Mouse (Mus musculus) limb, embryonic 15.5 days (tissue): ENCODE measurements around the gene Adprhl1. TPM values are rescaled to one million over a fixed set of nuclear protein-coding genes. Genes with fewer than 3 reads are reported as not detected.

Experiments used
- ATAC-seq: fragments of 200-750 bp; cut with Nextera tagmentation; 2 replicates; pipeline ENCODE4 v1.8.0; 2017; ENCODE audit warnings: low read depth, moderate TSS enrichment; ENCODE audit not compliant: insufficient number of reproducible peaks, low FRiP score, low TSS enrichment
- H3K27ac ChIP-seq: fragments of 300-500 bp; sonication (generic); 2 replicates; pipeline ENCODE4 v1.5.1; 2015; ENCODE audit warnings: moderate library complexity, mild to moderate bottlenecking, inconsistent platforms
- H3K27me3 ChIP-seq: fragments of 300-500 bp; sonication (generic); 2 replicates; pipeline ENCODE4 v1.6.1; 2015; ENCODE audit warnings: inconsistent platforms
- H3K36me3 ChIP-seq: fragments of 300-500 bp; sonication (generic); 2 replicates; pipeline ENCODE4 v1.6.1; 2015; ENCODE audit warnings: inconsistent platforms
- H3K4me1 ChIP-seq: fragments of 300-500 bp; sonication (generic); 2 replicates; pipeline ENCODE4 v1.6.1; 2015; ENCODE audit warnings: inconsistent platforms
- H3K4me2 ChIP-seq: fragments of 300-500 bp; sonication (generic); 2 replicates; pipeline ENCODE4 v1.6.1; 2015; ENCODE audit warnings: mild to moderate bottlenecking, inconsistent platforms
- H3K4me3 ChIP-seq: fragments of 300-500 bp; sonication (generic); 2 replicates; pipeline ENCODE4 v1.5.1; 2015; ENCODE audit warnings: mild to moderate bottlenecking, inconsistent platforms
- H3K9ac ChIP-seq: fragments of 300-500 bp; sonication (generic); 2 replicates; pipeline ENCODE4 v1.6.1; 2015; ENCODE audit warnings: inconsistent platforms
- H3K9me3 ChIP-seq: fragments of 300-500 bp; sonication (generic); 2 replicates; pipeline ENCODE4 v1.6.1; 2016; ENCODE audit warnings: inconsistent platforms
- WGBS: fragments of 180-500 bp; shearing (Covaris S2); methylation state at CpG from one replicate; pipeline ENCODE4 v1.1.7; 2015; 5-methylcytosine and 5-hydroxymethylcytosine counted together
- polyA plus RNA-seq: library from polyadenylated mRNA; unstranded; fragments of >200 nt; fragmentation: Nextera tagmentation; extraction: Ambion mirVana; gene quantifications from 2 replicates; pipeline ENCODE4 v1.2.1, GENCODE M21; 2015

Adprhl1 gene
- 5.0 and 17.3 TPM in 2 replicates for polyA plus RNA-seq

DNA sequence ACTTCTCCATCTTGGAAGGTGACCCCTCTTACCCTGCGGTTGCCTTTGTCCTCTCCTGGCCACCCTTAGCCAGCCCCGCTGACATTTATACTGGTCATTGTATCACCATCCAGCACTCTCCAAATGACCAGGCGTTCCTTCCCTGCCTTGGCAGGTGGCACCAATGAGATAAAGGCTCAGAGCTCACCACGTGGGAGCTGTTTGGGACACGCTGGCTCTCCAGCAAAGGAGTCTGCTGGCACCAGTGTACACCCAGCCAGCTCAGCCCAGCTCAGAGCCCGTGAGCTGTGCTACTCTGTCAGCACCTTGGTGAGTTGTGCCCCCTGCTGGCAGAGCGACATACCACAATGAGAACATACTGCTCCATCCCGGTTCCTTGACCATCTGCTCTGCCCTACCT is at the start of gene Adprhl1:
TSS of gene Adprhl1 (minus strand) at position 144 of the 400 bp plus-strand sequence.
- peak; percentile 69; the same call in 1 of the 2 replicates for ATAC-seq
- H3K27me3 ChIP-seq, result no peaks in the 10 kb centered on the region
- H3K4me3 ChIP-seq, result no peak within 1 kb of the TSS
- peaks cover 40% of the 10 kb centered on the region for H3K36me3 ChIP-seq
- H3K9me3 ChIP-seq, result no peaks in the 10 kb centered on the region
- H3K4me1 ChIP-seq, result 0 out of 2 replicates have a peak, but pooled peaks cover 4% of the 10 kb centered on the region
- H3K9ac ChIP-seq, result no peak within 1 kb of the TSS
- no peak within 1 kb of the TSS for H3K4me2 ChIP-seq
- no peak within 1 kb of the TSS for H3K27ac ChIP-seq
- WGBS, result 36% methylated on average over 8 of the region's 8 CpGs

GRCm38 (mm10) chr8:13301036-13301435 is 47.1 kb upstream of the Adprhl1 start:
- no peak overlapping the region for H3K4me2 ChIP-seq
- H3K4me3 ChIP-seq, result no peak overlapping the region
- no peaks in the 10 kb centered on the region for H3K9me3 ChIP-seq
- no peak overlapping the region for H3K9ac ChIP-seq
- ATAC-seq, result no peak
- no peak overlapping the region for H3K27ac ChIP-seq
- peaks cover 86% of the 10 kb centered on the region for H3K36me3 ChIP-seq
- no peaks in the 10 kb centered on the region for H3K4me1 ChIP-seq
- 75% methylated on average over 7 of the region's 7 CpGs for WGBS
- no peaks in the 10 kb centered on the region for H3K27me3 ChIP-seq

DNA sequence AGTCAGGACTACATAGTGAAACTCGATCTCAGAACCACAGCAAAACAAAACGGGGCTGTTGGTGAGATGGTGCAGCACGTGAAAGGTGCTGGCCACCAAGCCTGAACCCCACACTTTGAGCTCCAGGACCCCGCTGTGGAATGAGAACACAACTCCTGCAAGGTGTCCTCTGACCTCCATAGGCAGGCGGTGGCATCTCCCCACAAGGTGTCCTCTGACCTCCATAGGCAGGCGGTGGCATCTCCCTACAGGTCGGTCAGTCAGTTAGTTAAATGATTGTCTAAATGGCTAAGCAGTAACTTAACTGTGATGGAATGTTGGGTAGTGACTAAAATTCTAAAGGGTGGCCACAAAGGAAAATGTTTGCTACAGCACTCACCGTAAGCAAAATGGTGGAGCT is 45.6 kb upstream of the Adprhl1 start:
- Histone ChIP-seq H3K27ac (no peak overlapping the region), H3K4me1 (no peaks in the 10 kb centered on the region), H3K9me3 (no peaks in the 10 kb centered on the region), H3K9ac (no peak overlapping the region), H3K27me3 (no peaks in the 10 kb centered on the region), H3K36me3 (peaks cover 86% of the 10 kb centered on the region), H3K4me2 (no peak overlapping the region), H3K4me3 (no peak overlapping the region)
- 95% methylated on average over 8 of the region's 8 CpGs for WGBS
- ATAC-seq, result no peak

DNA sequence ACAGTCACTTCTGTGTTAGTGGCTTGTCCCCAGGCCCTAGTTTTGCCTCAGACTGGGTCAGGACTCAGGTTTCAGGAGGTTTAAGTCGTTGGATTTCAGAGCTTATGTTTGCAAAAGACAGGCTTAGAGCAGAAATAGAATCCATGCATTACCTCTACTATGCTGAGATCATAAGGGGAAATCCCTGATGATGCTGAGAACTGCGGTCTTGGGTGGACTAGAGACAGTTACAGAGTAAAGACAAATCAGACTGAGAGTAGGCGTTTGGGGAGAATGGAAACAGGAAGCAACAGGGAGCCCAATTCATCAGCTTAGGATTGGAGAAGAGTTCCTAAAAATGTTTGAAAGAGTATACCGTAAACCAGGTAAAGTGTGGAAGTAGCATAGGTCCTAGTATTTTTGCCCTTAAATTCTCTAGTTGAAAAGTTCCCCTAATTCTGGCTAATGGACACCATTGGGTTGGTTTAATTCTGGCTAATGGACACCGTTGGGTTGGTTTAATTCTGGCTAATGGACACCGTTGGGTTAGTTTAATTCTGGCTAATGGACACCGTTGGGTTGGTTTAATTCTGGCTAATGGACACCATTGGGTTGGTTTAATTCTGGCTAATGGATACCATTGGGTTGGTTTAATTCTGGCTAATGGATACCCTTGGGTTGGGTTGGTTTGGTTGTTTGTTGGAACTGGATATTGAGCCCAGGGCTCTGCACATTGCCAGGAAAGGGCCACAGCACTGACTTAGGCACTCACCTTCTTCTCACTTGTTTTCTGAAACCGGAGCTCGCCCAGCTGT is 39.9 kb upstream of the Adprhl1 start:
- no peak overlapping the region for H3K27ac ChIP-seq
- peaks cover 55% of the 10 kb centered on the region for H3K36me3 ChIP-seq
- H3K4me3 ChIP-seq, result no peak overlapping the region
- H3K4me1 ChIP-seq, result peaks cover 5% of the 10 kb centered on the region
- H3K27me3 ChIP-seq, result no peaks in the 10 kb centered on the region
- H3K9me3 ChIP-seq, result no peaks in the 10 kb centered on the region
- no peak overlapping the region for H3K9ac ChIP-seq
- H3K4me2 ChIP-seq, result no peak overlapping the region
- ATAC-seq, result no peak
- 92% methylated on average over 9 of the region's 9 CpGs for WGBS

DNA sequence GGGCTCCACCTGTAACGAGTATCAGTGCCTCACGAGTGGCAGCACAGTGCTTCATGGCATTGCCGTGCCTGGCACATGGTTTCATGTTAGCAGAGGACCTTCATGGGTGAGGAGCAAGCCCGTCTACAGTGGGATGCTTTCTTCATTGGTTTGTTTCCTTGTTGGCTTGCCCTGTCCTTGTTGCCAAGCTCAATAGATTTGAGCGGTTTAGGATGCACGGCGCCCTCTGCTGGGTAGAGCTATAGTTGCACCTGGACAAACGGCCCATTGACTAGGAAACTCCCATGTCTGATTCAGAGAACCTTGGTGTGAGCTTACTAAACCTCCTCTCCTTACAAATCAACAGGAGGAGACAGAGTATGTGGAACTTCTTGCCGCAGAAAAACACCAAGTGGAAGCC is 38.4 kb upstream of the Adprhl1 start:
- 29% methylated on average over 9 of the region's 9 CpGs for WGBS
- no peaks in the 10 kb centered on the region for H3K27me3 ChIP-seq
- H3K27ac ChIP-seq, result no peak overlapping the region
- H3K4me1 ChIP-seq, result peaks cover 9% of the 10 kb centered on the region
- H3K9me3 ChIP-seq, result no peaks in the 10 kb centered on the region
- H3K4me3 ChIP-seq, result no peak overlapping the region
- H3K4me2 ChIP-seq, result no peak overlapping the region
- peaks cover 48% of the 10 kb centered on the region for H3K36me3 ChIP-seq
- ATAC-seq, result no peak
- H3K9ac ChIP-seq, result no peak overlapping the region

DNA sequence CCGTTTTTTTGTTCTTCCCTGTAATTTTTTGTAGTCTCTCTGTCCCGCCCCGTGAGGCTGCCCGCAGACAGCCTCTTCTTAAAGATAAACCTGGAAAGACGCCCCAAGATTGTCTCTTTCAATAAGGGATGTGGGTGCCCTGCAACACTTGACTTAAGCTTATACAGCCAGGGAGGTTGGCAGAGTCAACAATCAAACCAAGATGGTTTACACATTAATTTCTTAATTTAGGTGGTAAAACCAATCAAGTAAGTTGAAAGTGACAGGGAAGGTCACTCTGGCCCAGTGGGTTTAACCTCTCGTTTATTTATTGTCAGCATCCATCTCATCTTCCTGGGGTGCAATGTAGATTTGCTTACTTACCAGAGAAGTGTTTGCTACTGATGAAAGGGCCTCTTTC is 34.7 kb upstream of the Adprhl1 start:
- no peak for ATAC-seq
- H3K27ac ChIP-seq, result no peak overlapping the region; the same call in 1 of the 2 replicates

DNA sequence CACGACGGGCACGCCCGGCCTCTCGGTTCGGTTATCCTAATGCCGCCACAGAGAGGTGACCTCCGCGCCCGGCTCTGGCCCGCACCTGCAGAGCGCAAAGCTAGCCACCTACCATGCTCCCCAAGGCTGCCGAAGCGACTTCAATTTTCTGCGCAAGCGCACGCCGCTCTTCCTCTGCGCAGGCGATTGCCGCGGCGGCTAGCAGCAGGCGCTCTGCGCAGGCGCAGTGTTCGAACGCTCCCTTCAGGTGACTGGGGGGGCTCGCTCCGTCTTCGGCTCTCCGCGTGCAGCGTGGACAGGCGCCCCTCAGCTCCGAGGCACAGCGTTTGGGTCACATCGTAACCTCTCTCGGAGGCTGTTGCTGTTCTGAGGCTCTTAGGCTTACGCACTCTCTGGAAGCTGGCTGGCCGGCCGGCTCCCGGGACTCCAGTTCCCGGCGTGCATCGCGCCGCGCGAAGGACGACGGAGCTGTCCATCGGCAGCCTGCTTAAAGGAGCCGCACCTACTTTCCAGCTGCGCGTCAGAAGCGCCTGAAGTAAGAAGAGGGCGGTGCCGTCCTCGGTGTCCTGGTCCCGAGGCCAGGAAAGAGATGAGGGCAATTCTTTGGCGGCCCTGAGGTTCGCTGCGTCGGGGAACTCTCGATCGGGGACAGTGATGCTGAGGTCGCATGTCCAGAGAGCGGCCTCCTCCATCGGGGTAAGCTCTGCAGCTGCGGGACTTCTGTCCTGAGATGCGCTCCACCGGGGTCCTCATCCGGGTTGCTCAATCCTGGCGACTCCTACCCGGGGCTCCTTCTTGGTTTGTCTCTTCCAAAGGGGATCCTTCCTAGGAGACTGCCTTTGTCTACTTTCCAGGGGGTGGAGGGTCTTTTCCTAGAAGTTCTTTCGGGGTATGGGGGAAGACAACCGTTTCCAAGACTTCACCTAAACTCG is 34.0 kb upstream of the Adprhl1 start, which contains the start of the genes Dcun1d2 and Tmco3:
TSS of gene Dcun1d2 (minus strand) at position 440 of the 932 bp plus-strand sequence.
TSS of gene Tmco3 (plus strand) at position 499 of the 932 bp plus-strand sequence.
- Histone ChIP-seq H3K4me1 (peaks cover 14% of the 10 kb centered on the region), H3K36me3 (peaks cover 8% of the 10 kb centered on the region), H3K9ac (peak within 1 kb of the TSS; percentile 75), H3K4me2 (peak within 1 kb of the TSS; percentile 74), H3K4me3 (peak within 1 kb of the TSS; percentile 89), H3K9me3 (no peaks in the 10 kb centered on the region), H3K27ac (peak within 1 kb of the TSS; percentile 92), H3K27me3 (no peaks in the 10 kb centered on the region)
- WGBS, result under 1% methylated on average over 79 of the region's 79 CpGs
- ATAC-seq, result peak; percentile 94

More for the DNA sequence above, 34.7 kb upstream of the Adprhl1 start:
- Histone ChIP-seq H3K9ac (peak overlapping the region; percentile 75), H3K4me1 (peaks cover 14% of the 10 kb centered on the region), H3K4me2 (peak overlapping the region; percentile 74), H3K36me3 (peaks cover 13% of the 10 kb centered on the region), H3K9me3 (no peaks in the 10 kb centered on the region), H3K4me3 (peak overlapping the region; percentile 89), H3K27me3 (no peaks in the 10 kb centered on the region)
- 2% methylated on average over 6 of the region's 6 CpGs for WGBS

- Histone ChIP-seq H3K4me3 (peak overlapping the region; percentile 89), H3K9me3 (no peaks in the 10 kb centered on the region), H3K9ac (peak overlapping the region; percentile 75), H3K4me1 (peaks cover 14% of the 10 kb centered on the region), H3K4me2 (peak overlapping the region; percentile 74), H3K36me3 (peaks cover 5% of the 10 kb centered on the region), H3K27me3 (no peaks in the 10 kb centered on the region), H3K27ac (peak overlapping the region; percentile 92)
- peak; percentile 69 for ATAC-seq
- under 1% methylated on average over 29 of the region's 34 CpGs for WGBS
These were observed 33.3 kb upstream of the Adprhl1 start for GRCm38 (mm10) chr8:13287304-13287691.

DNA sequence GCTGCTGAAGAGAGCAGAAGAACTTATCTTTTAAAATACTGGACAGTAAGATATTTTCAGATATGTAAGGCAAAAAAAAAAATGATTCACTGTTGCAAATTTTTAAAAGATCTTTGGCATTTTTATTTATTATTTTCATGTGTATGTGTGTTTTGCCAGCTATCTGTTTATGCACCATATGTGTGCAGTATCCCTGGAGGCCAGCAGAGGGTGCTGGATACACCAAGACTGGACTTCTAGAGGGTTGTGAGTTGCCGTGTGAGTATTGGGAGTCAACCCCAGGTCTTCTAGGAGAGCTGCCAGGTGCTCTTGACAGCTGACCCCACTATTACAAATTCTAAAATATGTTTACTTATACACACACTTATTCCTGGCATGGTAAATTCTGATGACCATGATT is 29.2 kb upstream of the Adprhl1 start:
- Histone ChIP-seq H3K36me3 (no peaks in the 10 kb centered on the region), H3K4me3 (no peak overlapping the region), H3K27me3 (no peaks in the 10 kb centered on the region), H3K27ac (no peak overlapping the region), H3K9ac (no peak overlapping the region), H3K4me2 (no peak overlapping the region), H3K4me1 (peaks cover 4% of the 10 kb centered on the region; the same call in 1 of the 2 replicates), H3K9me3 (no peaks in the 10 kb centered on the region)
- WGBS, result 74% methylated on average over 1 of the region's 1 CpGs
- ATAC-seq, result no peak

DNA sequence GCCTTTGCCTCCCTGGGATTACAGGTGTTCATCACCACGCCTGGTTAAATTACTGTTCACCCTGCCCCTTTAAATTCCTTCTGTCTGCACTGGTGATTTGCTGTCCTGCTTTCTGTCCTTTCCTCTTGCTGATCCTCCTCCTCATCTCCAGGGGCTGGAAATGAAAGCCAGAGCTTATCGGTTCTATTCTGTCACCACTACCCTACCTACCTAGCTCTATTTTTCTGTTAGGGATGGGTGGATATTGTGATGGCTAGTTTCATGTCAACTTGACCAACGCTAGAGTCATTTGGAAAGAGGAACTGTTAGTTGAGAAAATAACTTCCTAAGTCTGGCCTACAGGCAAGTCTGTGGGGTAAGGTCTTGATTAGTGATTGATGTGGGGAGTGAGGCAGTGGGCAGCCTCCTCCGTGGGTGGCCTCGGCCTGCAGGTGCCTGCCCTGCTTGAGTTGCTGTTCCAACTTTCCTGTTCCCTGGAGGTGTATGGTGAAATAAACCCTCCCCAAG is 23.0 kb upstream of the Adprhl1 start:
- 55% methylated on average over 5 of the region's 5 CpGs for whole genome bisulfite sequencing
- H3K36me3 ChIP-seq, result peaks cover 4% of the 10 kb centered on the region; the same call in 1 of the 2 replicates
- no peaks in the 10 kb centered on the region for H3K4me1 ChIP-seq
- no peaks in the 10 kb centered on the region for H3K9me3 ChIP-seq
- no peak overlapping the region for H3K4me2 ChIP-seq
- no peak overlapping the region for H3K27ac ChIP-seq
- no peak overlapping the region for H3K4me3 ChIP-seq
- no peaks in the 10 kb centered on the region for H3K27me3 ChIP-seq
- H3K9ac ChIP-seq, result no peak overlapping the region
- ATAC-seq, result no peak

- Histone ChIP-seq H3K9ac (no peak overlapping the region), H3K9me3 (no peaks in the 10 kb centered on the region), H3K4me1 (no peaks in the 10 kb centered on the region), H3K36me3 (peaks cover 37% of the 10 kb centered on the region), H3K27me3 (no peaks in the 10 kb centered on the region), H3K27ac (no peak overlapping the region), H3K4me2 (no peak overlapping the region), H3K4me3 (no peak overlapping the region)
- WGBS, result 86% methylated on average over 5 of the region's 5 CpGs
- no peak for ATAC-seq
These were observed 18.9 kb upstream of the Adprhl1 start for GRCm38 (mm10) chr8:13272834-13273233.
